In the genomic region with DNA sequence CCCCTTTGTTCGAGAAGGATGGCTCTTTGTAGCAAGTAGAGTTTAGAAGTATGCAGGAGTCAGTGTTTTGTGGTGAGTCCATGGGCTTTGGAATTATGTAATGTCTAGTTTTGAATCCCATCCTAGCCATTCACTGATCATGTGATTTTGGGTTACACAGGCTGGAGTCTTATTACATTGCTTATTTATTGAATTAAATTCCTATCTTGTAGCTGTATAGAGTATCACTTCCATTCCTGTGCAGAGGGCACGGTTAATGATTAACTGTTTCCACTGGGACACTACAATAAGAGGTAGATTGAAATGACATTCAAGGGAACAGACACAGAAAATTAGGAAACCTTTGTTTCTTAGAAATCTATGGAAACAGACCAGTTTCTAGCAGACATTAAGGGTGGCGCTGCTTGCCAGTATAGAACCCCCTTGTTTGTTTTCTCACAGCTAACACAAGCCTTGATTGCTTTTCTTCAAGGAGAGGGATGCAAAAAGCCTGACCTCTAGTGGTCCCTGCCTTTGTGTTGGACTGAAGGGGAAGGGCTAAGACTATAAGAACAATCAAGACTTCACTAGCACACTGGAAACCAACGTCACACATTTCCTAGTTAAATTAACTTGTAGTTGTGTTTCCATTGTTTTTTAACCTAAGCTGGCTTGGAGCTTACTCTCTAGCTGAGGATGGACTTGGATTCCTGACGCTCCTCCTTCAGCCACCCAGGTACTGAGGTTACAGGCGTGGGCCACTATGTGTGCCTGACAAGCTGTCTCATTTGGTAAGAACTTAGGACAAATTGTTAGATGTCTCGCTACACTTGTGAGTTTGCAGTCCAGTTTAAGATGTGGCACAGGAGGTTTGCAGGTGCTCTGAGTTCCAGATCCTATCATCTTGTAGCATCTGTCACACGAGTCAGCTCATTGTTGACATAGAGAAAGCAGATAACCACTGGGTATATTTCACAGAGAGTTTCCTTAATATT, we compare ENCODE assay signal across 8 mouse cellular contexts.
DNase-seq lines count a peak whose midpoint lies in the region; ATAC-seq lines count a peak whose summit lies in the region.

No protein-coding gene starts in this region.

- H3K9ac ChIP-seq in forebrain, embryonic 13.5 days, result no peak overlapping the region
- H3K9ac ChIP-seq in forebrain, embryonic 12.5 days, result no peak overlapping the region
- no peak overlapping the region for H3K9ac ChIP-seq in kidney, embryonic 15.5 days
- H3K9ac ChIP-seq in stomach, embryonic 15.5 days, result no peak overlapping the region

- ATAC-seq in forebrain, embryonic 13.5 days, result peak; percentile 28; the same call in 1 of the 2 replicates
- ATAC-seq in forebrain, embryonic 12.5 days (ENCODE audit: low FRiP score), result no peak
- peak; percentile 63; the same call in 1 of the 2 replicates for ATAC-seq in kidney, embryonic 15.5 days (replicated peaks; ENCODE audit: low FRiP score)
- peak; percentile 73; the same call in 1 of the 2 replicates for ATAC-seq in stomach, embryonic 15.5 days (ENCODE audit: insufficient read depth, low FRiP score, low read depth)

- H3K36me3 ChIP-seq in forebrain, embryonic 13.5 days (ENCODE audit: poor library complexity, severe bottlenecking), result no peaks in the 10 kb centered on the region
- H3K36me3 ChIP-seq in forebrain, embryonic 12.5 days (replicated peaks), result no peaks in the 10 kb centered on the region
- H3K36me3 ChIP-seq in kidney, embryonic 15.5 days, result no peaks in the 10 kb centered on the region
- H3K36me3 ChIP-seq in stomach, embryonic 15.5 days, result no peaks in the 10 kb centered on the region

- DNase-seq in urinary bladder, postnatal 14 days (ENCODE audit: low spot score), result peak; percentile 32
- DNase-seq in urinary bladder, postnatal 36 days (ENCODE audit: low spot score in 2 of 2), result no peak
- no peak for DNase-seq in testis, postnatal 10 days (ENCODE audit: low spot score)
- no peak for DNase-seq in ovary, postnatal 10 days (ENCODE audit: low spot score)

- no peaks in the 10 kb centered on the region for H3K27me3 ChIP-seq in forebrain, embryonic 13.5 days
- peaks cover 8% of the 10 kb centered on the region; the same call in 1 of the 2 replicates for H3K27me3 ChIP-seq in forebrain, embryonic 12.5 days
- 0 out of 2 replicates have a peak, but pooled peaks cover 2% of the 10 kb centered on the region for H3K27me3 ChIP-seq in kidney, embryonic 15.5 days
- no peaks in the 10 kb centered on the region for H3K27me3 ChIP-seq in stomach, embryonic 15.5 days (replicated peaks)

- H3K4me3 ChIP-seq in forebrain, embryonic 13.5 days, result no peak overlapping the region
- H3K4me3 ChIP-seq in forebrain, embryonic 12.5 days (replicated peaks), result no peak overlapping the region
- H3K4me3 ChIP-seq in kidney, embryonic 15.5 days (replicated peaks), result no peak overlapping the region
- no peak overlapping the region for H3K4me3 ChIP-seq in stomach, embryonic 15.5 days (replicated peaks)

- H3K4me2 ChIP-seq in forebrain, embryonic 13.5 days, result no peak overlapping the region
- no peak overlapping the region for H3K4me2 ChIP-seq in forebrain, embryonic 12.5 days
- 0 out of 2 replicates have a peak overlapping the region, but pooled peaks have one; percentile 15 for H3K4me2 ChIP-seq in kidney, embryonic 15.5 days
- no peak overlapping the region for H3K4me2 ChIP-seq in stomach, embryonic 15.5 days

- H3K27ac ChIP-seq in forebrain, embryonic 13.5 days, result no peak overlapping the region
- H3K27ac ChIP-seq in forebrain, embryonic 12.5 days, result no peak overlapping the region
- no peak overlapping the region for H3K27ac ChIP-seq in kidney, embryonic 15.5 days
- H3K27ac ChIP-seq in stomach, embryonic 15.5 days, result peak overlapping the region; percentile 35; the same call in 1 of the 2 replicates

- no peaks in the 10 kb centered on the region for H3K4me1 ChIP-seq in forebrain, embryonic 13.5 days
- no peaks in the 10 kb centered on the region for H3K4me1 ChIP-seq in forebrain, embryonic 12.5 days
- H3K4me1 ChIP-seq in kidney, embryonic 15.5 days, result peaks cover 10% of the 10 kb centered on the region
- peaks cover 9% of the 10 kb centered on the region; the same call in 1 of the 2 replicates for H3K4me1 ChIP-seq in stomach, embryonic 15.5 days

- 53% methylated on average over 8 of the region's 8 CpGs for WGBS in forebrain, embryonic 13.5 days
- WGBS in forebrain, embryonic 12.5 days, result 55% methylated on average over 8 of the region's 8 CpGs
- WGBS in kidney, embryonic 15.5 days, result 40% methylated on average over 8 of the region's 8 CpGs
- 42% methylated on average over 8 of the region's 8 CpGs for WGBS in stomach, embryonic 15.5 days

- no peaks in the 10 kb centered on the region for H3K9me3 ChIP-seq in forebrain, embryonic 13.5 days (replicated peaks)
- H3K9me3 ChIP-seq in forebrain, embryonic 12.5 days, result no peaks in the 10 kb centered on the region
- H3K9me3 ChIP-seq in kidney, embryonic 15.5 days (replicated peaks), result no peaks in the 10 kb centered on the region
- H3K9me3 ChIP-seq in stomach, embryonic 15.5 days, result no peaks in the 10 kb centered on the region
